Mouse (Mus musculus): Measurements from ENCODE around the gene Mrpl49.

Gene Mrpl49

GRCm38 (mm10) chr19:6057313-6058096, at the start of gene Mrpl49, which contains the start of gene Fau:
TSS of gene Mrpl49 (minus strand) at chr19:6057785.
TSS of gene Fau (plus strand) at chr19:6057844.
- DNase-seq (ENCODE audit: low spot score) = peak; percentile 98

- DNase-seq (ENCODE audit: low spot score) = no peak
These were observed 48.0 kb upstream of the Mrpl49 start, which contains the start of gene Naaladl1 for GRCm38 (mm10) chr19:6105586-6105985. TSS of gene Naaladl1 (plus strand) at chr19:6105782.

- no peak for DNase-seq (ENCODE audit: low spot score)
These were observed 46.9 kb upstream of the Mrpl49 start for GRCm38 (mm10) chr19:6104476-6104875.

- DNase-seq (ENCODE audit: low spot score) = no peak
These were observed 44.7 kb upstream of the Mrpl49 start for GRCm38 (mm10) chr19:6102169-6102853.

GRCm38 (mm10) chr19:6101186-6101585, 43.6 kb upstream of the Mrpl49 start:
- DNase-seq (ENCODE audit: low spot score) = no peak

GRCm38 (mm10) chr19:6097847-6098246, 40.3 kb upstream of the Mrpl49 start:
- DNase-seq (ENCODE audit: low spot score) = no peak

GRCm38 (mm10) chr19:6094119-6094518, 36.5 kb upstream of the Mrpl49 start, which contains the start of gene AC131692.1:
TSS of gene AC131692.1 (plus strand) at chr19:6094419.
- no peak for DNase-seq (ENCODE audit: low spot score)

- no peak for DNase-seq (ENCODE audit: low spot score)
These were observed 31.3 kb upstream of the Mrpl49 start for GRCm38 (mm10) chr19:6088841-6089240.

GRCm38 (mm10) chr19:6085417-6085879, 27.9 kb upstream of the Mrpl49 start:
- peak; percentile 48 for DNase-seq (ENCODE audit: low spot score)

- peak; percentile 97 for DNase-seq (ENCODE audit: low spot score)
These were observed 27.1 kb upstream of the Mrpl49 start, which contains the start of the genes Zfpl1 and Cdca5 for GRCm38 (mm10) chr19:6084478-6085248. TSS of gene Zfpl1 (minus strand) at chr19:6084956. TSS of gene Cdca5 (plus strand) at chr19:6084983.

GRCm38 (mm10) chr19:6082156-6082555, 24.6 kb upstream of the Mrpl49 start, which contains the start of gene Gm28374:
TSS of gene Gm28374 (minus strand) at chr19:6082256.
- no peak for DNase-seq (ENCODE audit: low spot score)

GRCm38 (mm10) chr19:6079983-6080480, 22.4 kb upstream of the Mrpl49 start, which contains the start of gene Tmem262:
TSS of gene Tmem262 (plus strand) at chr19:6080033.
- no peak for DNase-seq (ENCODE audit: low spot score)

GRCm38 (mm10) chr19:6076564-6077393, 19.2 kb upstream of the Mrpl49 start, which contains the start of gene Vps51:
TSS of gene Vps51 (minus strand) at chr19:6077231.
- DNase-seq (ENCODE audit: low spot score) = peak; percentile 90

GRCm38 (mm10) chr19:6073889-6074288, 16.3 kb upstream of the Mrpl49 start:
- no peak for DNase-seq (ENCODE audit: low spot score)

GRCm38 (mm10) chr19:6071261-6071660, 13.7 kb upstream of the Mrpl49 start:
- DNase-seq (ENCODE audit: low spot score) = no peak

- no peak for DNase-seq (ENCODE audit: low spot score)
These were observed 13.1 kb upstream of the Mrpl49 start for GRCm38 (mm10) chr19:6070571-6071250.

GRCm38 (mm10) chr19:6069851-6070250, 12.3 kb upstream of the Mrpl49 start:
- DNase-seq (ENCODE audit: low spot score) = no peak

- no peak for DNase-seq (ENCODE audit: low spot score)
These were observed 11.4 kb upstream of the Mrpl49 start for GRCm38 (mm10) chr19:6068951-6069350.

GRCm38 (mm10) chr19:6067724-6068415, 10.3 kb upstream of the Mrpl49 start, which contains the start of gene Tm7sf2:
TSS of gene Tm7sf2 (minus strand) at chr19:6068373.
- DNase-seq (ENCODE audit: low spot score) = peak; percentile 93
